Mouse (Mus musculus) small intestine, adult 2 months (tissue): Measurements from ENCODE around the gene Rtraf.

Experiments
- CTCF ChIP-seq: fragments of 200-500 bp; IDR thresholded peaks from 2 replicates; pipeline ENCODE4 v1.5.1; 2012; ENCODE audit warnings: low read depth, mild to moderate bottlenecking, control low read depth, inconsistent platforms, low read length, moderate library complexity, mixed read lengths; ENCODE audit not compliant: insufficient replicate concordance, insufficient read length; ENCODE audit errors: extremely low read depth
- POLR2A ChIP-seq: fragments of 200-500 bp; IDR thresholded peaks from 2 replicates; pipeline ENCODE4 v1.6.1; 2012; ENCODE audit warnings: low read depth, mild to moderate bottlenecking, control low read depth, inconsistent platforms, low read length, moderate library complexity

- TF ChIP-seq CTCF, result no peak
- TF ChIP-seq POLR2A, result no peak
Measured at GRCm38 (mm10) chr14:19801474-19802215, 22.0 kb downstream of the Rtraf start.
